Mouse (Mus musculus) olfactory bulb, adult 2 months (tissue): ENCODE measurements around the gene Ip6k3.

Source experiments
- CTCF ChIP-seq: fragments of 200-500 bp; IDR thresholded peaks from 2 replicates; pipeline ENCODE4 v1.5.1; 2012; ENCODE audit warnings: low read depth, mild to moderate bottlenecking, low read length, moderate library complexity; ENCODE audit not compliant: insufficient read depth
- POLR2A ChIP-seq: fragments of 200-500 bp; IDR thresholded peaks from 2 replicates; pipeline ENCODE4 v1.6.1; 2012; ENCODE audit warnings: mild to moderate bottlenecking, low read depth, low read length, moderate library complexity; ENCODE audit not compliant: insufficient read depth

GRCm38 (mm10) chr17:27196206-27196605 is 28.6 kb upstream of the Ip6k3 start:
- no peak for TF ChIP-seq CTCF
- TF ChIP-seq POLR2A = no peak
